Mouse (Mus musculus) embryonic facial prominence, embryonic 15.5 days (tissue): ENCODE data around the gene Gm8374. TPM values are rescaled to one million over a fixed set of nuclear protein-coding genes. Genes with fewer than 3 reads are reported as not detected.
A peak's percentile ranks its signal among the peaks of the same experiment; 100 is the strongest.
"Not testable (repeated sequence)": the region's sequence is repeated elsewhere in the genome, so short reads cannot be mapped to it uniquely, and the experiment has no call there.

ENCODE experiments used
- ATAC-seq: fragments of 200-750 bp; cut with Nextera tagmentation; 2 replicates; pipeline ENCODE4 v1.8.0; 2017; ENCODE audit warnings: low read depth, moderate TSS enrichment; ENCODE audit not compliant: insufficient number of reproducible peaks, low FRiP score, low TSS enrichment
- H3K27ac ChIP-seq: fragments of 300-500 bp; sonication (generic); replicated peaks from 2 replicates; pipeline ENCODE4 v1.5.1; 2015; ENCODE audit warnings: mild to moderate bottlenecking, inconsistent platforms
- H3K27me3 ChIP-seq: fragments of 300-500 bp; sonication (generic); 2 replicates; pipeline ENCODE4 v1.6.1; 2015; ENCODE audit warnings: inconsistent platforms
- H3K36me3 ChIP-seq: fragments of 300-500 bp; sonication (generic); 2 replicates; pipeline ENCODE4 v1.6.1; 2015; ENCODE audit warnings: mild to moderate bottlenecking, inconsistent platforms
- H3K4me1 ChIP-seq: fragments of 300-500 bp; sonication (generic); 2 replicates; pipeline ENCODE4 v1.6.1; 2015; ENCODE audit warnings: inconsistent platforms
- H3K4me2 ChIP-seq: fragments of 300-500 bp; sonication (generic); replicated peaks from 2 replicates; pipeline ENCODE4 v1.6.1; 2015; ENCODE audit warnings: mild to moderate bottlenecking, inconsistent platforms
- H3K4me3 ChIP-seq: fragments of 300-500 bp; sonication (generic); replicated peaks from 2 replicates; pipeline ENCODE4 v1.5.1; 2015; ENCODE audit warnings: mild to moderate bottlenecking, inconsistent platforms
- H3K9ac ChIP-seq: fragments of 300-500 bp; sonication (generic); 2 replicates; pipeline ENCODE4 v1.6.1; 2015; ENCODE audit warnings: inconsistent platforms
- H3K9me3 ChIP-seq: fragments of 300-500 bp; sonication (generic); replicated peaks from 2 replicates; pipeline ENCODE4 v1.6.1; 2016; ENCODE audit warnings: inconsistent platforms
- WGBS: fragments of 180-500 bp; shearing (Covaris S2); methylation state at CpG from one replicate; pipeline ENCODE4 v1.1.7; 2015; 5-methylcytosine and 5-hydroxymethylcytosine counted together
- polyA plus RNA-seq: library from polyadenylated mRNA; unstranded; fragments of >200 nt; fragmentation: Nextera tagmentation; extraction: Ambion mirVana; gene quantifications from 2 replicates; pipeline ENCODE4 v1.2.1, GENCODE M21; 2015

Gene Gm8374
- not detected in 2 replicates for polyA plus RNA-seq

GRCm38 (mm10) chr14:7365034-7365433 is at the start of gene Gm8374:
TSS of gene Gm8374 (minus strand) at chr14:7365134.
- H3K9ac ChIP-seq, H3K4me1 ChIP-seq: not testable (repeated sequence)

GRCm38 (mm10) chr14:7332295-7332694 is 32.6 kb downstream of the Gm8374 start, which contains the start of gene Gm5797:
TSS of gene Gm5797 (minus strand) at chr14:7332395.
- not testable (repeated sequence) for H3K9me3 ChIP-seq, H3K27ac ChIP-seq, ATAC-seq, H3K27me3 ChIP-seq, H3K36me3 ChIP-seq, H3K4me2 ChIP-seq, H3K4me1 ChIP-seq, H3K4me3 ChIP-seq, H3K9ac ChIP-seq
- no CpG with 5 or more reads among the region's 1 CpGs for WGBS

More at GRCm38 (mm10) chr14:7365034-7365433, at the start of gene Gm8374:
- H3K27ac ChIP-seq, H3K4me3 ChIP-seq, H3K9me3 ChIP-seq, ATAC-seq, H3K27me3 ChIP-seq, H3K36me3 ChIP-seq, H3K4me2 ChIP-seq: not testable (repeated sequence)
- 85% methylated on average over 3 of the region's 3 CpGs for WGBS

GRCm38 (mm10) chr14:7315093-7315492 is 49.8 kb downstream of the Gm8374 start:
- WGBS, result under 1% methylated on average over 17 of the region's 19 CpGs
- not testable (repeated sequence) for H3K4me1 ChIP-seq, H3K27ac ChIP-seq, H3K9me3 ChIP-seq, ATAC-seq, H3K9ac ChIP-seq, H3K36me3 ChIP-seq, H3K27me3 ChIP-seq
- H3K4me3 ChIP-seq, result peak overlapping the region; percentile 44
- peak overlapping the region; percentile 75 for H3K4me2 ChIP-seq

- not testable (repeated sequence) for H3K9ac ChIP-seq, H3K9me3 ChIP-seq, H3K36me3 ChIP-seq, H3K4me1 ChIP-seq, H3K27ac ChIP-seq, H3K27me3 ChIP-seq, ATAC-seq
- peak within 1 kb of the TSS; percentile 75 for H3K4me2 ChIP-seq
- WGBS, result 0% methylated on average over 13 of the region's 35 CpGs
- H3K4me3 ChIP-seq, result peak within 1 kb of the TSS; percentile 44
Observed at GRCm38 (mm10) chr14:7314661-7315060, 50.3 kb downstream of the Gm8374 start, which contains the start of gene Gm3739. TSS of gene Gm3739 (minus strand) at chr14:7315049.

Other genes with a start within 250 kb of the Gm8374 start
- not detected in 2 replicates for gene Gm6676, start 239.7 kb downstream of the Gm8374 start, polyA plus RNA-seq
- gene Gm3512, start 190.6 kb downstream of the Gm8374 start, polyA plus RNA-seq, result 3.0 and 3.7 TPM in 2 replicates
- gene Gm16434, start 170.6 kb downstream of the Gm8374 start, polyA plus RNA-seq, result not detected in 2 replicates
- not detected in 2 replicates for gene Gm3727, start 100.4 kb downstream of the Gm8374 start, polyA plus RNA-seq
- gene Gm3739, start 50.1 kb downstream of the Gm8374 start, polyA plus RNA-seq, result 0.35 and 0.46 TPM in 2 replicates
- not detected in 2 replicates for gene Gm5797, start 32.7 kb downstream of the Gm8374 start, polyA plus RNA-seq
- gene Gm3755, start 85.8 kb upstream of the Gm8374 start, polyA plus RNA-seq, result not detected in 2 replicates
- 0.56 TPM in 1 of 2 replicates, not detected in the other for gene Gm3752, start 118.6 kb upstream of the Gm8374 start, polyA plus RNA-seq
- gene Gm3558, start 203.4 kb upstream of the Gm8374 start, polyA plus RNA-seq, result 0.18 and 0.40 TPM in 2 replicates
- not detected in 2 replicates for gene Gm10338, start 230.5 kb upstream of the Gm8374 start, polyA plus RNA-seq